Mouse (Mus musculus) E14TG2a.4 (cell line): Measurements from ENCODE around the gene Actn2.

Experiments
- CTCF ChIP-seq: conservative IDR thresholded peaks from 2 replicates; pipeline ENCODE4 v1.5.1; 2014; ENCODE audit warnings: low read length
- NANOG ChIP-seq: IDR thresholded peaks from 2 replicates; pipeline ENCODE4 v1.6.1; 2014; ENCODE audit warnings: borderline replicate concordance, low read length, mixed read lengths
- POU5F1 ChIP-seq: IDR thresholded peaks from 2 replicates; pipeline ENCODE4 v1.6.1; 2014; ENCODE audit warnings: low read length, borderline replicate concordance

DNA sequence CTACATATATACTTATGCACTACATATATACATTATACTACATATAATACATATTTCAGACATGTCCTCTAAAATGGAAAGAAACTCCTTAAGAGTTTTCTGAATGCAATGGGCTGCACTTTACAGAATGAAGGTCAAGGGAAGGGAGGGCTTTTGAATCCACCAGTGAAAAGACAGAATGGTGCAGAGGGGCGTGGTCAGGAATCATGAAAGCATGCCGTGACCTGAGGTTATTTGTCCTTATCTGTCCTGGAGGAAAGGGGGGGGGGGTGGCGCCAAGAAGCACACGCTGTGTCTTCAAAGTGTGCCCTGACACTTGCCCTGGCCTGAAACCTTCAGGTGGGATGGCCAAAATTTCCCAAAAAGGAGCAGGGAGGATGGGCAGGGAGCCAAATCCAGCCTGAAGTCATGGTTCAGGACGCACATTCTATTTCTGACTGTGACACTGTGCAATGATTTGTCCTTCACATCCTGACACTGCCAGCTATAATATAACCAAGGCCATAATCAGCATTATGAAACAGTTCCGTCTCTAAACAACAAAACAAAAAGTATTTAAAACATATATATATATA, 23.3 kb downstream of the Actn2 start:
- no peak for TF ChIP-seq CTCF
- no peak for TF ChIP-seq NANOG
- TF ChIP-seq POU5F1 = no peak
